Mouse (Mus musculus): Measurements from ENCODE around the gene Slc35f6. TPM values are rescaled to one million over a fixed set of nuclear protein-coding genes. Genes with fewer than 3 reads are reported as not detected.

Gene Slc35f6
- 34.9 and 38.2 TPM in 2 replicates for polyA plus RNA-seq (2012; rRNA removed)

GRCm38 (mm10) chr5:30647815-30648560 is at the start of gene Slc35f6:
Gene Slc35f6, plus strand, starts transcription at chr5:30647933.

GRCm38 (mm10) chr5:30666391-30667195 is 18.9 kb downstream of the Slc35f6 start, which contains the start of gene Cenpa:
Gene Cenpa, plus strand, starts transcription at chr5:30666777.

Other genes starting within 250 kb of the Slc35f6 start
- 13.7 and 15.2 TPM in 2 replicates for gene Otof, start 186.0 kb upstream of the Slc35f6 start, polyA plus RNA-seq (2012; rRNA removed)
- gene 1700001C02Rik, start 181.9 kb upstream of the Slc35f6 start, polyA plus RNA-seq (2012; rRNA removed): 0.67 and 0.70 TPM in 2 replicates
- gene Cib4, start 102.1 kb upstream of the Slc35f6 start, polyA plus RNA-seq (2012; rRNA removed): not detected in 2 replicates
- 9.4 and 10.4 TPM in 2 replicates for gene Kcnk3, start 59.8 kb upstream of the Slc35f6 start, polyA plus RNA-seq (2012; rRNA removed)
- 28.2 and 31.9 TPM in 2 replicates for gene Cenpa, start 18.8 kb downstream of the Slc35f6 start, polyA plus RNA-seq (2012; rRNA removed)
- gene Dpysl5, start 63.6 kb downstream of the Slc35f6 start, polyA plus RNA-seq (2012; rRNA removed): 388 and 454 TPM in 2 replicates
- 186 TPM in 2 replicates for gene Mapre3, start 166.7 kb downstream of the Slc35f6 start, polyA plus RNA-seq (2012; rRNA removed)
- gene Tmem214, start 220.1 kb downstream of the Slc35f6 start, polyA plus RNA-seq (2012; rRNA removed): 70.2 and 73.8 TPM in 2 replicates
- 49.5 and 56.4 TPM in 2 replicates for gene Agbl5, start 240.8 kb downstream of the Slc35f6 start, polyA plus RNA-seq (2012; rRNA removed)

Measured in central nervous system, embryonic 18 days (tissue).